Mouse (Mus musculus): ENCODE results near the gene Oat. TPM values are rescaled to one million over a fixed set of nuclear protein-coding genes. Genes with fewer than 3 reads are reported as not detected.

The Oat gene
- total RNA-seq, 2 experiments from 2014 or later, result 79.0 to 83.3 TPM

- DNase-seq, result no peak
Observed at GRCm38 (mm10) chr7:132594325-132594724, 18.1 kb upstream of the Oat start.

DNA sequence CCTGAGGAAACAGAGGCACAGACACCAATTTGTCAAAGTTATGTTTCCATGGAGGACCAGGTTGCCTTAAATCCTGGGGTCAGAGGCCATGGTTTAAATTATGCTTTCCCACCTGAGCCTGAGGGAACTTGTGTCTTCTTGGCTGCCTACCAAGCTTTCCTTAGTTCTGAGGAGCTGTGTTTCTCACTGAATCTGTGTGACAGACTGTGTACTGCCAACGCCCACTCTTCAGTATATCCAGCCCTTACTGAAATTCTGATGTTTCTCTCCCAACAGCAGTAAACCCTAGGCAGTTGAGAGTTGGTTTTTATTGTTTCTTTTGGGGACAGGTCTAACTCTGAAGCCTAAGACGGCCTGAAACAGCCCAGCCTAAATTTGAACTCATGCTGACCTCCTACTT is 17.6 kb upstream of the Oat start:
- no peak for DNase-seq

DNA sequence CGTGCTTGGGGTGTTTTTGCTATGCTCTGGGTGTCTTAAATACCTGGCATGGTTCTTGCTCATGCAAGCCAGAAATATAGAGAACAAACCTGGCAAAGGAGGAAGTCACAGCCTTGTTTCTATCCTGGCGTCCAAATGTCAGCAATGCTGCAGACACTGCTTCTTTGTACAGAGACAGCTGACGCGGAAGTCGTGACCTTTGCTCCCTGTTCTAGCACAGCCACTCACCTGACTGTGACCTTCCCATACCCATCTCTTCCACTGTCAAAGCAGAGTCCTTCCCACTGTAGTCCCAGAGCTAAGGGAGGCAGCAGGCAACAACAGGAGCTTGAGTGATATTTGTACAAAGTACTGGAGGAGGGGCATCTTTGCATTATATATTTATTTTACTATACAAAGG is 13.4 kb upstream of the Oat start:
- DNase-seq, result no peak

DNA sequence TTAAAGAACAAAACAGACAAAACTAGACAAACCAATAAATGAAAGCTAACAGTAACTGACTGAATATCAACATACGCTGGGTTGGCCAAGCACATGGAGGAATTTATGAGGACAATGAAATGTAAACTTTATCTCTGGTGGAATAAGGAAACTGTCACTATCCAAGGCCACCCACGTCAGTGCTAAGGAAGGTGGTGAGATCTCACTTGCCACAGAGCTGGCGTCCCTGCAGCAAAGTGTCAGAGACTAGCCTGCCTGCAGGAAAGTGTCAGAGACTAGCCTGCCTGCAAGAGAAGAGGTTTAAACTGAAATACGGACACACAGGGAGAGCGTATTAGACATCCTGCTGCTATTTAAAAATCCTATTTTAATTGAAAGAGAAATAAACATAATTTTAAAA is 11.0 kb upstream of the Oat start:
- no peak for DNase-seq

DNA sequence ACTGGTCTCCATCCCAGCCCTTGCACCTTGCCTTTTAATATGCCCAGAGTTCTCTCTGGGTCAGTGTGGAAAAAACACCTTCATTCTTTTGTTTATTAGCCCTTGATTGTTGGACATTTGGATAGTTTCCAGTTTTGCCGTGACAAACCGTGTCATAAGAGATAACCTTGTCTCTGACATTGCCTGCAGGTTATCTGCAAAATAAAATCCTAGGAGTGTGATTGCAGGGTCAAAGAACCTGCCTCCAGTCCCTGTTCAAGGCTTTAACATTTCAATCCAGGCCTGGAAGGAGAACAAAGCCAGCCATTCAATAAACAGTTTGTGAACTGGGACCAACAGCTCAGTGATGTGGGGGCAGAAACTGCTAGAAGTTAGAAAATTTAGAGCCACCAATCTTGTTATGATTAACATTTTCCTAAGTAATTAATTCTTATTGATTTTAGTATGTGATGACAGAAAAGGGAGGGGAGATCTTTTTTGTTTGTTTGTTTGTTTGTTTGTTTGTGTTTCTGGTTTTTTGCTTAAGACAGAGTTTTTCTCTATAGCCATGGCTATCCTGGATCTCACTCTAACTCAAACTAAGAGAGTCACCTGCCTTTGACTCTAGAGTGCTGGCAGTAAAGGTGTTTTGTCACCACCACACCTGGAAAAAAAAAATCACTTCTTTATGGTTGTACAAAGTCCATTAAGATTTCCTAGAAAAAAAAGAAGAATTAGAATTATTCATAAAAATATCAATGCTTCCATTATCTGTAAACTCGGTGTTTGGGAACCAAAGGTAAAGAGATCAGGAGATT is 9.7 kb upstream of the Oat start:
- no peak for DNase-seq

GRCm38 (mm10) chr7:132581441-132581840 is 5.2 kb upstream of the Oat start:
- DNase-seq, result peak; percentile 14

DNA sequence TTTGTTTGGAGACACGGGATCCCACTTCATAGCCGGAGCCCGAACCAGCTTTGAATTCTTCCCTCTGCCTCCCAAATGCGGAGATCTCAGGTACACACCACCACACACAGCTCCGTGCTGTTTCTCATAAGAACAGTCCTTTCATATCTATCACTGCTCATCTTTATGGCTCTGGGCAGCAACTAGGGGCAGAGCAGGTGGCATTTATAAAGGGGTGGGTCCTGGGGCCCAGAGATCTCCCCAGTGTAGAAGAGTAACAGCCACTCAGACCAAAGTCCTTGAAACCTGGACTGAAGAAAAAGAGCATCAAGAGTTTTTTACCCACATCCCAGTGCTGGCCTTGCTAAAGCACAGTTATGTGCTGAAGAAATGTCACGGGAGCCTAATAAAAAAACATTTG is 4.3 kb upstream of the Oat start:
- DNase-seq, result no peak

DNA sequence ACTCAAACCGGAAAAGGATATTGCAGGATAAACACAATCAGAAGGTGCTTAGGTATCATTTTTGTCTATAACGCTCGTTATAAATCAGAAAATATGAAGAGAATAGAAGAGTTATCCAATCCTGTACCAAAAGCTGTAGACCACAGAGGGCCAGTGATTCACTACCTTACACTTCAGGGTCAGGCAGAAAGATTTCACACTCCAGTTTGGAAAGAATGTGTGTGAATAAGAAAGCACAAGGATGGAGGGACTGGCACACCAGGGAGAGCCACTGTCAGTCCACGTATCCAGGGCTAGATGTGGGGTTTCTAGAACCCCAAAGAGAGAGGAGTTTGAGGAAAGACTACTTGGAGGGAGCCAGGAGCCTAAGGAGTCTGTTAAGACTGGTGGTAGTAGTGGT is 693 bp upstream of the Oat start:
- DNase-seq, result no peak

- DNase-seq, result peak; percentile 87
Observed at GRCm38 (mm10) chr7:132575623-132576022, 575 bp downstream of the Oat start.

GRCm38 (mm10) chr7:132574646-132575045 is 1.6 kb downstream of the Oat start:
- DNase-seq, result no peak

DNA sequence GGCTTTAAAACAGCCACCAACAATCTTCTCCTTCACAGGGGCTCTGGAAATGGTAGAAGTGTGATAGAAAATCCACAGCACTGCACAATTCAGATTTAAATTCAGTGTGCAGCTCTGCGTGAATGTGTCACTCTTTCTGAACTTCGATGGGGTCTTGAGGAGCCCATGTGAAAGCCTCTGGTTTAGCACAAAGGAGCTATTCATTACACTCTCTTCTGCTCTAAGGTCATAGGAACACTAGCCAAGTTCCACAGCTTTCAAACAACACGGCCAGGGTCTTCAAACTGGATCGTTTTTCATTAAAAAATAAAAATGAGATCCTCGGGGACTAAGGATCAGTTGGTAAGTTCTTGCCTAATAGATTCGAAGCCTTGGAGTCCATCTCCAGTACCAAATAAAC is 3.0 kb downstream of the Oat start:
- no peak for DNase-seq

DNA sequence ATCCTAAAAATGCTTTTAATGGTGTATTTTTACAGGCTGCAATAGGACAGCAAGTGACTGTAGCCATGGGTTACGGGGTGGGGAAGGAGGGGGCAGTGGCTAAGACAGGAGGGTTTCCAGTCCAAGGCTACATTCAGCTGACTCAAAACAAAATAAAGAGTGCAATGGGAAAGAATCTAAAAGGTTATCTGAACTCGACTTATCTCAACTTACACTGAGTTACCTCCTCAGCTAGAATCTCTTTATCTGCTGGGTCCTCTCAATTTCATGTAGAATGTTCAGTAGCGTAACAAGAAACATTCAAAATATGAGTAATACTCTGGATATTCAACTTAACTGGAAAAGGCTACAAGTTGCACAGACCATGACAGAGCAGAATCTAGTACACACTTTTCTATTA is 3.5 kb downstream of the Oat start:
- DNase-seq, result no peak

GRCm38 (mm10) chr7:132571481-132571880 is 4.7 kb downstream of the Oat start:
- peak; percentile 38 for DNase-seq

DNA sequence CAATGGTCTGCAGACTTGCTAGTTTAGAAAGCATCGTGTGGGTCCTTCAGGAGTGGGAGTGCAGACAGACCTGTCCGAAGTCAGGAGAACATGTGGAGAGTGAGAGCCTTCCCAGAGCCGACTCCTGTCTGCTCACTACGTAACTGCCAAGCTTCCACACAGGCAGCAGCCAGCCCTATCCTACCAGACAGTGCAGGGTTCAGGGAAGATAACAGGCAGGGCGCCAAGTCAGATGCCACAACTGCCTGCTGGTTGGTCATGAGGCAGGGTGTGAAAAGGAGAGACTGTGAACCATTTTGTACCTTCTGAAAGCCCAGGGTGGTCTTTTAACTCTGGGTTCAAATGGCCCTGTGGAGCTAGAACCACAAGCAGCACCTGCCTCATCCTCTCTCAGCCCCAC is 6.1 kb downstream of the Oat start:
- no peak for DNase-seq

DNA sequence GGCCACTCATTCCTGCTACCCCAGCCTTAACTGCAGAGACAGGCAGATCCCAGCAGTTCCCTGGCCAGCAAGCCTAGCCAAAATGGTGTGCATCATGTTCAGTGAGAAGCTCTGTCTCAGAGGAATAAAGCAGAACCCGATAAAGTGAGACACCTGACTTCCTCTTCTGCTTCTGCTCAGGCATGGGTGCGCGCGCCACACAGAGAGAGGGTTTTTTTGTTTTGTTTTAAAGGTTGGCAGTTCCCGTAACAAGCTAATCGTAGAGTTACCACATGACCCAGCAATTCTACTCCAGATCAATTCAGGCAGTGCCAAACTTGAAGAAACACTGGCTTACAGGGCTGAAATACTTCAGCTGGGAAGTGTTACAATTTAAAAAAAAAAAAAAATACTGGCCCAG is 7.4 kb downstream of the Oat start:
- no peak for DNase-seq

GRCm38 (mm10) chr7:132565831-132566230 is 10.4 kb downstream of the Oat start:
- no peak for DNase-seq

- DNase-seq, result no peak
Observed at GRCm38 (mm10) chr7:132559138-132559766, 16.9 kb downstream of the Oat start.

- DNase-seq, result no peak
Observed at GRCm38 (mm10) chr7:132558141-132558736, 18.0 kb downstream of the Oat start.

- DNase-seq, result no peak
Observed at GRCm38 (mm10) chr7:132556575-132556974, 19.6 kb downstream of the Oat start.

DNA sequence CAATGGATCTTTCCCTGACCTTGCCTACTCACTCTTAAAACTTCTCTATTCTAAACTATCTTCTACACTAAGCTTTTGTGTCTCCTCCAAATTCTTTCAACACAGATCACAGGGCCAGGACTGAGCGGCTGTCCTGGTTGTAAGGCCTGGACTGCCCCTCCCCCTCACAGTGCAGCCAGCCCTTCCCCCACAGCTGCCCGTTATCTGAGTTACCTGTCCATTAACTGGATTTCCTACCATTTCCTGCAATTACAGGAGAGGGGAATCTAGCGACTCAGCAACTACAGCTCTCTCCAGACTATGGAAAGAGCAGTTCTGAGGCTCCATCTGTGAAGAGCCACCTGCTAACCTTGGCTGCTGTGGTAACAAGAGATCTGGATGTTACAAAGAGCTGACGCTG is 20.3 kb downstream of the Oat start:
- DNase-seq, result no peak

DNA sequence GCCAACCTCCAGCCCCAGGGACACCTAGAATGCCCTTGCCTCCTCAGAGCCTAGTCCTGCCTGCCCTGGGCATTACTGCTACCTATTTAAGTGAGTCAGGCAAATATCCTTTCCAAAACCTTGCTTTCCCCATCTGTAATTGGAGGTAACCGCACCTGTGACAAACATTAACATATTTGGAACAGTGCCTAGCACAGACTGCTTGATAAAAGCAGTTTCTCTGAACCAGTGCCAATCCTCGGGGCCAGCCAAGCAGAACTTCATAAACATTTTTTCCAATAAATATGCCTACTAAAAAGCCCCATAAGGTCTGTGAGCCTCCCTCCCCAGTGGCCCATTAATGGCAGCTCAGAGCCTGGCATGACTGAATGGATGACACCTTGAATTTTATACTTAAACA is 22.1 kb downstream of the Oat start:
- DNase-seq, result no peak

GRCm38 (mm10) chr7:132551351-132552126 is 24.7 kb downstream of the Oat start:
- DNase-seq, result peak; percentile 98

DNA sequence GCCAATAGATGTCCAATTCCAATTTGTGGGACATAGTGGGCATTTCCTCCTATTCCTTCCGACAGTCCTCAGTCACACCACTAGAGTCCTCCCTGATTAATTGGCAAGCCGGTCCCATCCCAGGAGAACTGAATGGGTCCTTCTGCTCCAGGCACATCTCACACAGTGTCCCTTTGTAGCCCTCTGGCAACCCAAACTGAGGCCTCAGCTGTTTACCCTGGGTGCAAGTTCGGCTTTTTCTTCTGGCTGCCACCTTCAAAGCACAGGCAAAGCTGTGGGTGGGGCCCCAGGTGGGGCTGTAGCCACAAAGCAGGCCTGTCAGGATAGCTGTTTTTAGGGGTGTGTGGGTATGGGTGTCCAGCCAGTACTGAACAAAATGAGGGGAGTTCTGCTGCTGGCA is 29.1 kb downstream of the Oat start:
- no peak for DNase-seq
